In the genomic region with DNA sequence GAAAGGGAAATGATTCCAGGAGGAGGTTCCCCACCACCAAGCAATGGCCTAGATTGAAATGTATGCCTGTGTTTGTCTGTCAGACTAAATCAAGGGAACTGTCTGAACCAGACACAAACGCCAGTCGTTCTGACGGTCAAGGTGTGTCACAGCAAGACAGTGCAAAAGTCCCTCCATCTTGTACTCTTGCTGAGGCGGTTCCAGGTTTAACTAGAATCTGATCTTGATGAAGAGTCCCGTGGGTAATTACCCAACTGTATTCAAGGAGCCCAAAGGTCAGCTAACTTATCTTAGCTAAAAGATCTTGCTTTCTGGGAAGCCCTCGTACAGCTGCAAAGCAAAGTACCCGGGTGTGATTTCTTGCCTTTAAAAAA, we compare ENCODE assay signal across 9 mouse cellular contexts. TPM values are rescaled to one million over a fixed set of nuclear protein-coding genes. Genes with fewer than 3 reads are reported as not detected.
A peak's percentile ranks its signal among the peaks of the same experiment; 100 is the strongest.
DNase-seq lines count a peak whose midpoint lies in the region; ATAC-seq and TF ChIP-seq lines count a peak whose summit lies in the region.
"Had no signal": no experiment of that assay in that cellular context is flagged by ENCODE, and none has a peak within 500 bp of the region (broad histone marks: within the 10 kb centered on the region; RNA-seq: fewer than 3 reads in every experiment).

No protein-coding gene starts in this region.

- TF ChIP-seq CTCF in heart, adult 2 months (IDR thresholded peaks at IDR 0.05), result no peak

- H3K27me3 ChIP-seq in heart, adult 2 months (ENCODE audit: control insufficient read depth, insufficient read depth, low read length), result no peaks in the 10 kb centered on the region
- no peaks in the 10 kb centered on the region for H3K27me3 ChIP-seq in forebrain, embryonic 14.5 days (replicated peaks; ENCODE audit: control insufficient read depth, insufficient read depth, low read length)
- no peaks in the 10 kb centered on the region for H3K27me3 ChIP-seq in liver, embryonic 15.5 days

- H3K4me3 ChIP-seq in heart, adult 2 months, result no peak overlapping the region; the same call in 1 of the 2 replicates
- H3K4me3 ChIP-seq in forebrain, embryonic 14.5 days (ENCODE audit: low read depth, low read length), result peak overlapping the region; percentile 70
- H3K4me3 ChIP-seq in liver, embryonic 15.5 days (replicated peaks), result peak overlapping the region; percentile 88

- H3K36me3 ChIP-seq in heart, adult 2 months (ENCODE audit: control insufficient read depth, insufficient read depth, low read length), result peaks cover 2% of the 10 kb centered on the region; the same call in 1 of the 2 replicates
- H3K36me3 ChIP-seq in forebrain, embryonic 14.5 days (ENCODE audit: control insufficient read depth, insufficient read depth, low read length), result peaks cover 29% of the 10 kb centered on the region
- peaks cover 33% of the 10 kb centered on the region for H3K36me3 ChIP-seq in liver, embryonic 15.5 days (replicated peaks)

- peak overlapping the region; percentile 63; the same call in 1 of the 2 replicates for H3K27ac ChIP-seq in heart, adult 2 months
- H3K27ac ChIP-seq in forebrain, embryonic 14.5 days (ENCODE audit: low read depth, low read length), result no peak overlapping the region
- H3K27ac ChIP-seq in liver, embryonic 15.5 days (replicated peaks), result 0 out of 2 replicates have a peak overlapping the region, but pooled peaks have one; percentile 56

- no peak for TF ChIP-seq POLR2A in heart, adult 2 months (IDR thresholded peaks at IDR 0.05; ENCODE audit: insufficient read depth, low read depth, low read length)

- H3K4me1 ChIP-seq in heart, adult 2 months (ENCODE audit: control insufficient read depth, insufficient read depth, low read length), result peaks cover 1% of the 10 kb centered on the region; the same call in 1 of the 2 replicates
- H3K4me1 ChIP-seq in forebrain, embryonic 14.5 days (ENCODE audit: control insufficient read depth, insufficient read depth, low read length), result no peaks in the 10 kb centered on the region
- H3K4me1 ChIP-seq in liver, embryonic 15.5 days (replicated peaks), result peaks cover 25% of the 10 kb centered on the region

- H3K4me2 ChIP-seq in forebrain, embryonic 14.5 days (ENCODE audit: low read length), result peak overlapping the region; percentile 91
- H3K4me2 ChIP-seq in liver, embryonic 15.5 days, result peak overlapping the region; percentile 78

- peak overlapping the region; percentile 95; the same call in 1 of the 2 replicates for H3K9ac ChIP-seq in heart, adult 2 months (ENCODE audit: low read depth, low read length)
- H3K9ac ChIP-seq in forebrain, embryonic 14.5 days (ENCODE audit: low read length), result peak overlapping the region; percentile 77; the same call in 1 of the 2 replicates
- H3K9ac ChIP-seq in liver, embryonic 15.5 days, result peak overlapping the region; percentile 88

- no peak for TF ChIP-seq EP300 in heart, adult 2 months (IDR thresholded peaks at IDR 0.05; ENCODE audit: insufficient read depth, low read depth, low read length)

- no peak for DNase-seq in heart, adult 2 months
- DNase-seq in heart, postnatal 4 days, result no peak
- no peak for DNase-seq in forebrain, embryonic 14.5 days (ENCODE audit: low spot score)
- DNase-seq in right cerebral cortex, postnatal 10 days (ENCODE audit: low spot score in 2 of 2), result no peak
- no peak for DNase-seq in cerebellum, adult 8-10 months
- no peak for DNase-seq in right cerebral cortex, postnatal 14 days
- DNase-seq: cerebellum, adult 9-10 months had no signal

- peak; percentile 0 for ATAC-seq in CD4-positive, CD25-positive, alpha-beta regulatory T cell, adult 4 months
- no peak for ATAC-seq in forebrain, embryonic 14.5 days
- ATAC-seq in liver, embryonic 15.5 days (ENCODE audit: insufficient read depth), result no peak

- intact Hi-C loops in heart, adult 2 months (cut with DNase I), result loop anchor here (5.0 to 10.0 kb wide), 4 partner anchors 132 to 373 kb away; a partner anchor contains a TSS

- peaks cover 8% of the 10 kb centered on the region; the same call in 1 of the 2 replicates for H3K9me3 ChIP-seq in forebrain, embryonic 14.5 days (replicated peaks; ENCODE audit: control insufficient read depth, low read length)
- H3K9me3 ChIP-seq in liver, embryonic 15.5 days (replicated peaks), result peaks cover 9% of the 10 kb centered on the region; the same call in 1 of the 2 replicates

- no peaks in the 10 kb centered on the region for H3K79me2 ChIP-seq in heart, adult 2 months (replicated peaks; ENCODE audit: control insufficient read depth, insufficient read depth, low read length)

- 75% methylated on average over 7 of the region's 7 CpGs for WGBS in heart, adult 2 months
- 87% methylated on average over 7 of the region's 7 CpGs for WGBS in forebrain, embryonic 14.5 days
- whole genome bisulfite sequencing in liver, embryonic 15.5 days (ENCODE audit: insufficient replicate concordance), result 59% methylated on average over 7 of the region's 7 CpGs

RNA-seq across cellular contexts. Expression of a gene that starts 0.5 kb away (rescaled TPM):
- total RNA-seq in heart, adult 2 months (2021), result 10 to 100 TPM; 15.2 to 17.5 TPM
- polyA plus RNA-seq in heart, adult 2 months (2012; rRNA removed), result 10.4 and 11.2 TPM in 2 replicates
- 10 to 100 TPM; 18.6 to 18.7 TPM for total RNA-seq in heart, postnatal 4 days (2021)
- 10 to 100 TPM; 11.7 to 15.1 TPM for polyA plus RNA-seq in CD4-positive, CD25-positive, alpha-beta regulatory T cell, adult 4 months (2017; shearing (Covaris generic))
- 24.0 and 28.9 TPM in 2 replicates for polyA plus RNA-seq in forebrain, embryonic 14.5 days (2014; fragmentation: Nextera tagmentation; extraction: Ambion mirVana)
- 17.5 and 18.5 TPM in 2 replicates for polyA plus RNA-seq in liver, embryonic 15.5 days (2015; fragmentation: Nextera tagmentation; extraction: Ambion mirVana)

RNA-seq across cellular contexts. Expression of a gene that starts 16.5 kb away (rescaled TPM):
- total RNA-seq in heart, adult 2 months (2021), result 1 to 10 TPM; 9.0 to 9.2 TPM
- polyA plus RNA-seq in heart, adult 2 months (2012; rRNA removed), result 5.2 and 8.7 TPM in 2 replicates
- 10 to 100 TPM; 12.0 to 14.1 TPM for total RNA-seq in heart, postnatal 4 days (2021)
- polyA plus RNA-seq in CD4-positive, CD25-positive, alpha-beta regulatory T cell, adult 4 months (2017; shearing (Covaris generic)), result 10 to 100 TPM; 21.0 to 23.5 TPM
- polyA plus RNA-seq in forebrain, embryonic 14.5 days (2014; fragmentation: Nextera tagmentation; extraction: Ambion mirVana), result 23.8 and 24.6 TPM in 2 replicates
- polyA plus RNA-seq in liver, embryonic 15.5 days (2015; fragmentation: Nextera tagmentation; extraction: Ambion mirVana), result 12.4 and 14.0 TPM in 2 replicates

RNA-seq across cellular contexts. Expression of a gene that starts 17.6 kb away (rescaled TPM):
- 100 to 1,000 TPM; 388 to 416 TPM for total RNA-seq in heart, adult 2 months (2021)
- polyA plus RNA-seq in heart, adult 2 months (2012; rRNA removed), result 108 and 203 TPM in 2 replicates
- total RNA-seq in heart, postnatal 4 days (2021), result 100 to 1,000 TPM; 898 to 905 TPM
- polyA plus RNA-seq in CD4-positive, CD25-positive, alpha-beta regulatory T cell, adult 4 months (2017; shearing (Covaris generic)), result 1,000 to 10,000 TPM; 2,078 to 2,363 TPM
- polyA plus RNA-seq in forebrain, embryonic 14.5 days (2014; fragmentation: Nextera tagmentation; extraction: Ambion mirVana), result 1,944 and 2,007 TPM in 2 replicates
- 498 and 561 TPM in 2 replicates for polyA plus RNA-seq in liver, embryonic 15.5 days (2015; fragmentation: Nextera tagmentation; extraction: Ambion mirVana)

RNA-seq across cellular contexts. Expression of a gene that starts 26.6 kb away (rescaled TPM):
- total RNA-seq in heart, adult 2 months (2021), result under 1 TPM; 0.05 to 0.10 TPM
- polyA plus RNA-seq in heart, adult 2 months (2012; rRNA removed), result 0.09 and 0.10 TPM in 2 replicates
- total RNA-seq in heart, postnatal 4 days (2021), result under 1 TPM; 0.34 to 0.79 TPM
- not detected for polyA plus RNA-seq in CD4-positive, CD25-positive, alpha-beta regulatory T cell, adult 4 months (2017; shearing (Covaris generic))
- polyA plus RNA-seq in forebrain, embryonic 14.5 days (2014; fragmentation: Nextera tagmentation; extraction: Ambion mirVana), result 1.2 and 1.3 TPM in 2 replicates
- polyA plus RNA-seq in liver, embryonic 15.5 days (2015; fragmentation: Nextera tagmentation; extraction: Ambion mirVana), result 0.12 and 0.14 TPM in 2 replicates
